Mouse (Mus musculus) left cerebral cortex, adult 11 months (tissue): Measurements from ENCODE around the gene Ifih1.

ENCODE experiments used
- DNase-seq: peaks from one replicate; pipeline ENCODE4 v3.0.0; 2022; ENCODE audit warnings: low spot score

The Ifih1 gene

GRCm38 (mm10) chr2:62549659-62550058 is 96.4 kb downstream of the Ifih1 start:
- no peak for DNase-seq

- DNase-seq: no peak
Observed at GRCm38 (mm10) chr2:62549131-62549530, 96.9 kb downstream of the Ifih1 start.

- DNase-seq: no peak
Observed at GRCm38 (mm10) chr2:62548104-62548503, 98.0 kb downstream of the Ifih1 start.
